Mouse (Mus musculus) spleen, postnatal 36 days (tissue): ENCODE data around the gene Gstm4.
"Not testable (repeated sequence)": the region's sequence is repeated elsewhere in the genome, so short reads cannot be mapped to it uniquely, and the experiment has no call there.

Experiments
- DNase-seq, 2 experiments: peaks; one replicate each; pipeline ENCODE4 v3.0.0; 2022; ENCODE audit warnings: low spot score in 2 of 2, mixed read lengths in 1 of 2

Gstm4 gene

DNA sequence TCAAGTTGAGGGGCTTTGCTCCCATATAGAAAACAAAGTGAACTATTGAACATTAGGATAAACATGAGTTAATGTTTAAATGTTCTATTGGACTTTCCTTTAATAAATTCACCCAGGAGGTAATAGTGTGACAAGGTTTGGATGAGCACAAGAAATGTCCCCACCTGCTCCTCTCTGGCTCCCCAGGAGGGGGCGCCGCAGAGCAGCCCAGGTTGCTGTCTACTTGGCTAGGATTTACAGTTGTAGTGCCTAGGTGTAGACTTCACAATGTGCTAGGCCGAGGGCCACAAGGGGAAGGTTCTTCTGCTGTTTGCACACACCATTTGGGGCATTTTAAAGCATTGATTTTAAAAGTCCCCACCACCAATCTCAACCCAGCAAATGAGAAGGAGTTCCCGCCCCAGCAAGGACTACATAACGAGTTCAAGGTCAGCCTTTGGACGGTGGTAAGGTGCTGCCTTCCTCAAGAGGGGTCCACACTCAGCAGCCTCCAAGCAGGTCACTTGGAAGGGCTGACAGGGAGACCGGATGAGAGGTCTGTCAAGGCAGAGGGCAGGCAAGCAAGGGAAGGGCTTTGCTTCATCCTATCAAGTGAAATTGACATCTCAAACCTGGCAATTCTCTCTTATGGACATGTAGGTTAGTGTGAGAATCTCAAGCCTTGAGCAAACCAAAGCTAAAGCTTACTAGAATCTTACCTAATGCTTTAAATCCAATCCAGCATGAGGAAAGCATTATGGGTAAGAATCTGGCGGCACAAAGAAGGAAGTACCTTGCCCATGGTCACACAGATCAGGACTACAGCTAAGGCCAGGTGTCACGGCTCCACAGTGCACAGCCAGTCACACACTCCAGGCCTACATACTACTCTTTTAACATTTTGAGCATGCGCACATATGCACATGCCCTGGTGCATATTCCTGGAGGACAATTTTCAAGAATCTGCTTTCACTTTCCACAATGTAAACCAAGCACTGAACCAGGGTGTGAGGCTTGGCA, 25.9 kb upstream of the Gstm4 start:
- peak; percentile 53 to 63 for DNase-seq

- no peak for DNase-seq
These were observed 24.7 kb upstream of the Gstm4 start for GRCm38 (mm10) chr3:108069231-108069870.

DNA sequence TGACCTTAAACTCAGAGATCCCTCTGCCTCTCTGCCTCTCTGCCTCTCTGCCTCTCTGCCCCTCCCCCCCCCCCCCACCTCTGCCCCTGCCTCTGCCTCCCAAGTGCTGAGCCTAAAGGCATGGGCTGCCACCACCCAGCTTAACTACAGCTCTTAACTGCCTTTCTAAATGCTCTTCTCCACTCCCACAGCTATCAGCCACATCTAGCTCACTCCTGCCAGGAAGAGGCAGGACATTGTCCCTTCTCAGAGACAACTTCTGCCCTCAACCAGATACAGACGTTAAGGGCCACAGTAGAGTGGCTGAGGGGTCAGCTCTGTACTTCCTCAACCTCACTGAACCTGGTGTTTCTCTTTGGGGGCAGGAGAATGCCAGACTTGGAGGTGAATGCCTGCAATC, 24.1 kb upstream of the Gstm4 start:
- no peak for DNase-seq

GRCm38 (mm10) chr3:108067370-108067934, 22.8 kb upstream of the Gstm4 start:
- no peak for DNase-seq

GRCm38 (mm10) chr3:108065551-108065950, 20.9 kb upstream of the Gstm4 start:
- no peak for DNase-seq

GRCm38 (mm10) chr3:108064672-108065071, 20.0 kb upstream of the Gstm4 start:
- DNase-seq: no peak

DNA sequence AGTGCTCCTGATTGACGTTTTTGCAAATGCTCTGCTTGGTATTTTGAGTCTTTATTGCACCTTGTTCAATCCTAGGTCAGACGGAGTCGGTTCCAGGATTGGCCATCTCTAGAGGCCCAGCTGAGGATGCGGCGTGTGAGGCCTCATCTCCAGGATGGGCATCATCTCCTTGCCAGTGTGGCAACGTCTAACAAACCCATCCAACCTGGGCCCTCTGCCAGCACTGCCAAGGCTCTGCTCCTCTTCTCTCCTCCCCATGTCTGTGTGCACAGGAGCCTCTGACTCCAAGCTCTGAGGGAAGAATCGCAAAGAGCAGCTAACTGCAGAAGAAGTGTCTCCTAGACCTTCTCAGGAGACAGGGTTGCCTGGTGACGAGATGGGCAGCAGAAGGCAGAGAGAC, 18.0 kb upstream of the Gstm4 start:
- DNase-seq: no peak

GRCm38 (mm10) chr3:108061420-108061819, 16.7 kb upstream of the Gstm4 start:
- peak; percentile 24 to 48 for DNase-seq

GRCm38 (mm10) chr3:108050493-108050892, 5.8 kb upstream of the Gstm4 start:
- no peak for DNase-seq

DNA sequence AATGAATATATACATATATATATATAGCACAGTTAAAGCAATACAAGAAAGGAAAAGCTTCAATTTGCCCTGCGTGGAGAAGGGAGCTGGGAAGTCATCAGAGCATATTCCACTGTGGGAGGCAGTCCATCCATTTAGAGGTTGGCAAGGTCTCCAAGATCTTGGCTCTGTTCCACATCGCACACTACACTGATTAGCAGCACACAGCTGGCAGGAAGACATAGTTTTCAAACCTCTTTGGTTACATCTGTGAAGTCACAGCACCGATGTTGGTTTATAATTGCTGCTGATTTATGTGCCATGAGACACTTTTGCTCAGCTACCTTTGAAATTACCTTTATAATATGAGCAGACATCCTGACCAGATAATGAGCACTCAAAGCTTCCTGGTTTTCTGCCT, 3.6 kb upstream of the Gstm4 start:
- no peak for DNase-seq

- no peak for DNase-seq
These were observed 2.4 kb upstream of the Gstm4 start for GRCm38 (mm10) chr3:108046944-108047655.

DNA sequence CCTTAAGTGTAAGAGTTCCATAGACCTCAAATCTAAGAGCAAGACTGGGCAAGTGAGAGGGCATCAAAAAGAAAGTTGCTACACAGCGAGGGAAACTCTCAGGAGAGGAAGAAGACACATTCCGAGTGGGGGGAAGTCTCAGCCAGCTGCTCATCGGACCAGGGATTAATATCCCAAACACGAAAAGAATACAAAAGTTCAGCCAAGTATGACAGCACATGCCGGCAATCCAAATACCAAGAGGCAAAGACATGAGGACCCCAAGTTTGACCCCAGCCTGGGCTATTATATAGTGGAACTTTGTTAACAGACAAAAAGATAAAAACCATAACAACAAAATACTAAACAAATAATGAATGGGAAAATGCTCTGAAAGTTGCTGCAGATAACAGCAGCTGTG, 11.5 kb downstream of the Gstm4 start:
- DNase-seq: no peak

DNA sequence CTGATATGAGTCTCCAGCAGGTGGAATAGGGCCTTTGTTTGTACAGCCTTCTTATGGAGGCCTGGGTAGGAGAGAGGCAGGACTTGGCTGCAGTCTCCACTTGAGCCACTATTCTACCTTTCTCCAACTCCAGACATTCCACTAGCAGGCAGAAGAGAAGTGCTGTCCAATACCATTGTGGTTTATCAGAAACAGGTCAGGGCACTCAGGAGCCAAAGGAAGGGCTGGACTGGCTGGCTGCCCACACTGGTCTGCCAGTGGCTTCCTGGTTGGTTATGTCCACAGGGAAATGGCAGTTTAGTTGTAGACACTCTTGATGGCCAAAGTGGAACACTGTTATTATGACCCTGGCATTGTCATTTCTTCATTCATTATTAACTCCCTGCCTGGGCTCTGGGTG, 12.6 kb downstream of the Gstm4 start:
- DNase-seq: no peak

DNA sequence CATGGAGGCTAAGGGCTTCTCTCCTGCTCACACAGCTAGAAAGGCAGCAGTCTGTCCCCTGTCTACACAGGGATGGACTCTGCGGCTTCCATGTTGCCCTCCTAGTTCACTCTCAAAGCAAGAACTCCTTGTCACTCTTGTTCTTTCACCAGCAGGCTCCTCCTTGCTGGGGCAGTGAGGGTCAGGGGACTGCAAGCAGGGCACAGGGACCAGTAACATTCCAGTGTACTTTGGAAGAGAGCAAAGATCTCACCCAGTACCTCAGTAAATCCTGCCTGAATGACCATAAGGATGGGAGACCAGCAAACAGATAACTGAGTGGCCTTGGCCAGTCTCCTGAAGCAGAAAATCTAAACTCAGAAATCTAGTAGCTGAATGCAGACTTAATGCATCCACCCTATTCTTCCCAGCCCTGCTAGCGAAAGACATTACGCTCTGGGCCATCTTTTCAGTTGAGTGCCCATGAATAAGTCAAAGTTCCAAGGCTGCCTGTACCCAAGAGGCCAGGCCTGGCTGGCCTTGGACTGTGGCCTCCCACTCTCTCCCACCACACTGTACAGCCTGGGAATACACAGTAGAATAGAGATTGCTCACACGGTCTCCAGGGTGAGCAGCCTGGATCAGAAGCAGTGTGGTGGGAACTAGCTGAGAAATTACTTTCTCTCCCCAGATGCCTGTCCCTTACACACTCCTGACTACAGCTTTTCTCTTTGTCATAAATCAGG, 15.9 kb downstream of the Gstm4 start:
- no peak for DNase-seq

- no peak for DNase-seq
These were observed 18.1 kb downstream of the Gstm4 start for GRCm38 (mm10) chr3:108026597-108026996.

DNA sequence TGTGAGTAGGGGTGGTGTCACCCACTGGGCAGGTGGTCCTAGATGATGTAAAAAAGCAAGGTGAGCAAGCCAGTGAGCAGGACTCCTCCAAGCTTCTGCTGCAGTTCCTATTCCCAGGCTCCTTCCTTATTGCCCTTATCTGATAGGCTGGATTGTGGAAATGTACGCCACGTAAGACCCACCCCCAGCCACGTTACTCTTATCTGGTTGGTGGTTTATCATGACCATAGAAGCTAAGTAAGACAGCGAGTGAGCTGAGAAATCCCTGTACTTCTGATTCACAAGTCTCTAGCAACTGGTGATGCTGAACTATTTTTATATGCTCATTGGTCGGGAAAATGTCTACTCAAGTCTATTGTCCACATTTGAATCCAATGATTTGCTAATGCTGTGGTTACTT, 18.6 kb downstream of the Gstm4 start:
- no peak for DNase-seq

GRCm38 (mm10) chr3:108025318-108025717, 19.4 kb downstream of the Gstm4 start:
- no peak for DNase-seq

- no peak for DNase-seq
These were observed 22.0 kb downstream of the Gstm4 start for GRCm38 (mm10) chr3:108022650-108023049.

- not testable (repeated sequence) for DNase-seq
These were observed 24.2 kb downstream of the Gstm4 start for GRCm38 (mm10) chr3:108020351-108021022.

DNA sequence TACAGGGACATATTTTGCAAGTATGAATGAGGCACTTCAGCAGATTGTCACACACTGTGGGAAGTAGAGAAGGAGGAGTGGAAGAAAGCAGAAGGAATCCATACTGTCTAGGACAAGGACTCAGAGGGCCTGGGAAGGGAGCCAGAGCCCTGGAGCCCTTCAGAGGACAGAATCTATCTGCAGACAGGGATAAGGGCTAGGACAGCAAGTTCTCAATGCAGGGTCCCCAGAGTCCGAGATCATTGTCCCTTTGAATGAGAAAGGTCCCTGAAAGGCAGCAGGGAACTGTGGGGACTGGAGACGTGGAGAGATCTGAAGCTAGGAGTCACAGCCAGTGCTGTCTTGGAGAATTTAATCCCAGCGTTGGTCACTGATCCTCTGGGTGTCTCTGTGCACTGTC, 25.5 kb downstream of the Gstm4 start:
- DNase-seq: not testable (repeated sequence)
